ENCODE assay signal across 7 mouse cellular contexts in genomic region chr4:139380207-139380748, GRCm38 (mm10). TPM values are rescaled to one million over a fixed set of nuclear protein-coding genes. Genes with fewer than 3 reads are reported as not detected.
DNase-seq lines count a peak whose midpoint lies in the region; ATAC-seq lines count a peak whose summit lies in the region.

No protein-coding gene starts in this region.

- H3K9me3 ChIP-seq in intestine, embryonic 15.5 days = no peaks in the 10 kb centered on the region
- H3K9me3 ChIP-seq in midbrain, embryonic 10.5 days (replicated peaks) = no peaks in the 10 kb centered on the region

- peak; percentile 100 for DNase-seq in adrenal gland, adult 2 months
- DNase-seq in embryo, embryonic 11.5 days (ENCODE audit: low read depth, low spot score) = peak; percentile 100
- peak; percentile 99 to 100 for DNase-seq in gastrocnemius, postnatal 36 days
- peak; percentile 100 for DNase-seq in left cerebral cortex, postnatal 25 days (ENCODE audit: low spot score in 2 of 2)
- DNase-seq in midbrain, embryonic 10.5 days (ENCODE audit: low spot score) = peak; percentile 100
- DNase-seq in right cerebral cortex, postnatal 4 days = peak; percentile 100

- H3K27ac ChIP-seq in intestine, embryonic 15.5 days = peak overlapping the region; percentile 80
- H3K27ac ChIP-seq in midbrain, embryonic 10.5 days (replicated peaks) = peak overlapping the region; percentile 91

- H3K27me3 ChIP-seq in intestine, embryonic 15.5 days (replicated peaks) = no peaks in the 10 kb centered on the region
- H3K27me3 ChIP-seq in midbrain, embryonic 10.5 days (ENCODE audit: low read depth, poor library complexity, severe bottlenecking) = no peaks in the 10 kb centered on the region

- H3K4me3 ChIP-seq in intestine, embryonic 15.5 days (replicated peaks) = peak overlapping the region; percentile 94
- H3K4me3 ChIP-seq in midbrain, embryonic 10.5 days = peak overlapping the region; percentile 97

- H3K4me2 ChIP-seq in intestine, embryonic 15.5 days (replicated peaks) = peak overlapping the region; percentile 72

- peaks cover 15% of the 10 kb centered on the region for H3K4me1 ChIP-seq in intestine, embryonic 15.5 days (replicated peaks)
- H3K4me1 ChIP-seq in midbrain, embryonic 10.5 days = peaks cover 27% of the 10 kb centered on the region

- peaks cover 8% of the 10 kb centered on the region; the same call in 1 of the 2 replicates for H3K36me3 ChIP-seq in intestine, embryonic 15.5 days
- H3K36me3 ChIP-seq in midbrain, embryonic 10.5 days = peaks cover 27% of the 10 kb centered on the region

- H3K9ac ChIP-seq in intestine, embryonic 15.5 days = peak overlapping the region; percentile 83

- ATAC-seq in intestine, embryonic 15.5 days = peak; percentile 99

- WGBS in intestine, embryonic 15.5 days = under 1% methylated on average over 53 of the region's 54 CpGs
- WGBS in midbrain, embryonic 10.5 days = under 1% methylated on average over 54 of the region's 54 CpGs

- intact Hi-C loops in gastrocnemius, postnatal 36 days (cut with DNase I) = no loop called here
- intact Hi-C loops in left cerebral cortex, postnatal 25 days (cut with DNase I) = loop anchor here (1.0 kb wide), 1 partner anchor 28 kb away; the partner anchor contains the start of genes Emc1, Mrto4 and Ubr4

RNA-seq across cellular contexts. Expression of gene Ubr4, which starts 27.9 kb away (rescaled TPM):
- 100 to 1,000 TPM; 123 to 184 TPM for total RNA-seq in adrenal gland, adult 2 months (2021)
- polyA plus RNA-seq in adrenal gland, adult 2 months (2012; rRNA removed) = 174 and 180 TPM in 2 replicates
- 10 to 100 TPM; 91.3 to 94.0 TPM for total RNA-seq in gastrocnemius, postnatal 36 days (2021)
- 52.7 and 59.0 TPM in 2 replicates for polyA plus RNA-seq in intestine, embryonic 15.5 days (2015; fragmentation: Nextera tagmentation; extraction: Ambion mirVana)
- total RNA-seq in left cerebral cortex, postnatal 25 days (2021) = 100 to 1,000 TPM; 172 to 174 TPM
- polyA plus RNA-seq in midbrain, embryonic 10.5 days (2016; fragmentation: Nextera tagmentation; extraction: Ambion mirVana) = 51.8 and 54.8 TPM in 2 replicates

RNA-seq across cellular contexts. Expression of gene Emc1, which starts 27.9 kb away (rescaled TPM):
- total RNA-seq in adrenal gland, adult 2 months (2021) = 10 to 100 TPM; 50.3 to 61.3 TPM
- polyA plus RNA-seq in adrenal gland, adult 2 months (2012; rRNA removed) = 42.1 and 53.3 TPM in 2 replicates
- 10 to 100 TPM; 28.2 to 29.1 TPM for total RNA-seq in gastrocnemius, postnatal 36 days (2021)
- 21.2 TPM in 2 replicates for polyA plus RNA-seq in intestine, embryonic 15.5 days (2015; fragmentation: Nextera tagmentation; extraction: Ambion mirVana)
- 10 to 100 TPM; 80.2 to 86.8 TPM for total RNA-seq in left cerebral cortex, postnatal 25 days (2021)
- 32.3 and 38.5 TPM in 2 replicates for polyA plus RNA-seq in midbrain, embryonic 10.5 days (2016; fragmentation: Nextera tagmentation; extraction: Ambion mirVana)

RNA-seq across cellular contexts. Expression of gene Mrto4, which starts 27.9 kb away (rescaled TPM):
- 10 to 100 TPM; 54.1 to 70.6 TPM for total RNA-seq in adrenal gland, adult 2 months (2021)
- 13.8 and 18.3 TPM in 2 replicates for polyA plus RNA-seq in adrenal gland, adult 2 months (2012; rRNA removed)
- 10 to 100 TPM; 32.4 to 33.0 TPM for total RNA-seq in gastrocnemius, postnatal 36 days (2021)
- polyA plus RNA-seq in intestine, embryonic 15.5 days (2015; fragmentation: Nextera tagmentation; extraction: Ambion mirVana) = 119 and 122 TPM in 2 replicates
- 10 to 100 TPM; 43.3 to 45.7 TPM for total RNA-seq in left cerebral cortex, postnatal 25 days (2021)
- polyA plus RNA-seq in midbrain, embryonic 10.5 days (2016; fragmentation: Nextera tagmentation; extraction: Ambion mirVana) = 144 and 166 TPM in 2 replicates

Comparison
In these comparisons a context has a peak if more than half of its experiments do, and no peak if none do; other contexts are left out.
1. Peak in every context shown above with its lines: DNase-seq, ATAC-seq, H3K4me3 ChIP-seq and H3K27ac ChIP-seq.